Mouse (Mus musculus) MEL (cell line): ENCODE measurements at regions not wholly inside any gene's neighbourhood (a gene's known extent, or its start where the extent isn't known, plus 50 kb on each side); places are given as distances from the start of the nearest gene placed in this dataset.

Source experiments
- DNase-seq: peaks from one replicate; pipeline ENCODE4 v3.0.0; 2011; ENCODE audit warnings: low read depth, low spot score
- H3K27ac ChIP-seq: 2 replicates; pipeline ENCODE4 v1.5.1; 2012; ENCODE audit warnings: low read depth, mild to moderate bottlenecking, control low read depth, low read length, moderate library complexity; ENCODE audit not compliant: control insufficient read depth
- H3K27me3 ChIP-seq, 2 experiments: fragments of 150-350 bp in 1 of 2; sonication (generic) in 1 of 2; 2 replicates each; pipeline ENCODE4 v1.6.1; 2012; ENCODE audit warnings: low read length in 2 of 2, mild to moderate bottlenecking in 2 of 2, improper control_type of control experiment in 1 of 2, moderate library complexity in 1 of 2; ENCODE audit not compliant: insufficient read depth in 2 of 2, control insufficient read depth in 1 of 2
- H3K36me3 ChIP-seq, 2 experiments: 2 replicates each; pipeline ENCODE4 v1.6.1; 2012 to 2014; ENCODE audit warnings: low read length in 2 of 2, improper control_type of control experiment in 1 of 2, inconsistent platforms in 1 of 2, mild to moderate bottlenecking in 1 of 2; ENCODE audit not compliant: insufficient read depth in 2 of 2, control insufficient read depth in 1 of 2
- H3K4me1 ChIP-seq, 2 experiments: fragments of 150-350 bp in 1 of 2; sonication (generic) in 1 of 2; 2 replicates each; pipeline ENCODE4 v1.6.1; 2012; ENCODE audit warnings: low read length in 2 of 2, improper control_type of control experiment in 1 of 2, mild to moderate bottlenecking in 1 of 2; ENCODE audit not compliant: insufficient read depth in 2 of 2, control insufficient read depth in 1 of 2
- H3K4me3 ChIP-seq, 2 experiments: fragments of 150-350 bp in 1 of 2; sonication (generic) in 1 of 2; 2 replicates each; pipeline ENCODE4 v1.5.1; 2012; ENCODE audit warnings: low read depth in 2 of 2, low read length in 2 of 2, mild to moderate bottlenecking in 2 of 2, moderate library complexity in 2 of 2, control low read depth in 1 of 2, improper control_type of control experiment in 1 of 2; ENCODE audit not compliant: control insufficient read depth in 1 of 2, insufficient read depth in 1 of 2
- H3K79me2 ChIP-seq: 2 replicates; pipeline ENCODE4 v1.6.1; 2012; ENCODE audit warnings: mild to moderate bottlenecking, low read length, moderate library complexity; ENCODE audit not compliant: control insufficient read depth, poor library complexity, insufficient read depth
- H3K9ac ChIP-seq: 2 replicates; pipeline ENCODE4 v1.6.1; 2012; ENCODE audit warnings: low read depth, mild to moderate bottlenecking, control low read depth, low read length, moderate library complexity; ENCODE audit not compliant: control insufficient read depth, poor library complexity, severe bottlenecking
- H3K9me3 ChIP-seq: fragments of 150-350 bp; sonication (generic); replicated peaks from 2 replicates; pipeline ENCODE4 v1.6.1; 2012; ENCODE audit warnings: mild to moderate bottlenecking, low read length, improper control_type of control experiment, moderate library complexity; ENCODE audit not compliant: insufficient read depth
- BHLHE40 ChIP-seq: IDR thresholded peaks from 2 replicates; pipeline ENCODE4 v1.6.1; 2012; ENCODE audit warnings: low read depth, mild to moderate bottlenecking, inconsistent platforms, low read length, improper control_type of control experiment, borderline replicate concordance
- CHD2 ChIP-seq: IDR thresholded peaks from 2 replicates; pipeline ENCODE4 v1.6.1; 2011; ENCODE audit warnings: low read length, improper control_type of control experiment
- CTCF ChIP-seq, 3 experiments: IDR thresholded peaks in 2 of 3; conservative IDR thresholded peaks in 1 of 3; 2 replicates each; pipeline ENCODE4 v1.5.1; 2011 to 2012; ENCODE audit warnings: low read length in 3 of 3, low read depth in 2 of 3, mild to moderate bottlenecking in 2 of 3, improper control_type of control experiment in 1 of 3, inconsistent platforms in 1 of 3, mixed read lengths in 1 of 3, moderate library complexity in 1 of 3; ENCODE audit not compliant: control insufficient read depth in 1 of 3, insufficient read depth in 1 of 3, poor library complexity in 1 of 3, severe bottlenecking in 1 of 3
- EP300 ChIP-seq, 2 experiments: IDR thresholded peaks; 2 replicates each; pipeline ENCODE4 v1.6.1; 2011; ENCODE audit warnings: improper control_type of control experiment in 2 of 2, low read length in 2 of 2, low read depth in 1 of 2, mild to moderate bottlenecking in 1 of 2
- ETS1 ChIP-seq: IDR thresholded peaks from 2 replicates; pipeline ENCODE4 v1.6.1; 2012; ENCODE audit warnings: low read depth, mild to moderate bottlenecking, inconsistent platforms, low read length, improper control_type of control experiment, moderate library complexity
- GABPA ChIP-seq: IDR thresholded peaks from 2 replicates; pipeline ENCODE4 v1.6.1; 2012; ENCODE audit warnings: low read depth, mild to moderate bottlenecking, inconsistent platforms, low read length, improper control_type of control experiment, moderate library complexity
- GATA1 ChIP-seq: IDR thresholded peaks from 2 replicates; pipeline ENCODE4 v1.6.1; 2011; ENCODE audit warnings: low read depth, low read length, improper control_type of control experiment
- MAX ChIP-seq: IDR thresholded peaks from 2 replicates; pipeline ENCODE4 v1.6.1; 2011; ENCODE audit warnings: low read length, improper control_type of control experiment
- MAZ ChIP-seq: IDR thresholded peaks from 2 replicates; pipeline ENCODE4 v1.6.1; 2012; ENCODE audit warnings: low read depth, mild to moderate bottlenecking, inconsistent platforms, low read length, improper control_type of control experiment
- POLR2A ChIP-seq, 2 experiments: IDR thresholded peaks; 2 replicates each; pipeline ENCODE4 v1.6.1; 2011 to 2012; ENCODE audit warnings: low read length in 2 of 2, mild to moderate bottlenecking in 2 of 2, control low read depth in 1 of 2, improper control_type of control experiment in 1 of 2, low read depth in 1 of 2, moderate library complexity in 1 of 2; ENCODE audit not compliant: control insufficient read depth in 1 of 2, insufficient read depth in 1 of 2, poor library complexity in 1 of 2
- POLR2AphosphoS2 ChIP-seq: IDR thresholded peaks from 2 replicates; pipeline ENCODE4 v1.6.1; 2011; ENCODE audit warnings: low read length, improper control_type of control experiment
- POLR2AphosphoS5 ChIP-seq: IDR thresholded peaks from 2 replicates; pipeline ENCODE4 v1.6.1; 2012; ENCODE audit warnings: low read depth, borderline replicate concordance, mild to moderate bottlenecking, inconsistent platforms, low read length, moderate library complexity, mixed read lengths
- TBP ChIP-seq: IDR thresholded peaks from 2 replicates; pipeline ENCODE4 v1.8.0; 2011; ENCODE audit warnings: low read depth, low read length, improper control_type of control experiment
- USF1 ChIP-seq: IDR thresholded peaks from 2 replicates; pipeline ENCODE4 v1.6.1; 2014; ENCODE audit warnings: low read depth, mild to moderate bottlenecking, inconsistent platforms, low read length, improper control_type of control experiment, moderate library complexity
- USF2 ChIP-seq, 2 experiments: IDR thresholded peaks; 2 replicates each; pipeline ENCODE4 v1.6.1; 2011 to 2012; ENCODE audit warnings: improper control_type of control experiment in 2 of 2, low read length in 2 of 2, borderline replicate concordance in 1 of 2, inconsistent platforms in 1 of 2, low read depth in 1 of 2, mild to moderate bottlenecking in 1 of 2; ENCODE audit not compliant: insufficient read depth in 1 of 2
- ZKSCAN1 ChIP-seq: IDR thresholded peaks from 2 replicates; pipeline ENCODE4 v1.6.1; 2012; ENCODE audit warnings: low read depth, mild to moderate bottlenecking, inconsistent platforms, low read length, improper control_type of control experiment, moderate library complexity

DNA sequence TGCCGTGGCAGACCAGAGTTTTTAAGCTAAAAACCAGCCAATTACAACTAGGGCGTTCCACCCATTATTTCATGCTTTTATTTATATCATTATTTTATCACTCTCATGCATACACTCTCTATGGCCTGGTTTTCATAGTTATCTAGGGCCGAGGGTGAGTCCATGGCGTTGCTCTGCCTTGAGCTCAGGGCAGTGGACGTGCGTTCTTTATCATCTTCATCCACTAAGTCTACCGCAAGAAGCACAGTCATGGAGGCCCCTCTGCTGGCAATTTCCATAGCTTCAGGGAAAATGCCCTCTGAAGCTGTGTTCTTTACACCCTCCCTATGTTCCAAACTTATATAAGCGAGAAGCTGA, 67.0 kb upstream of the Vrk1 start (continued):
- no peak for TF ChIP-seq USF2 (IDR thresholded peaks at IDR 0.05; ENCODE audit: borderline replicate concordance in 1 of 2, insufficient read depth in 1 of 2, low read depth in 1 of 2, low read length in 2 of 2)

DNA sequence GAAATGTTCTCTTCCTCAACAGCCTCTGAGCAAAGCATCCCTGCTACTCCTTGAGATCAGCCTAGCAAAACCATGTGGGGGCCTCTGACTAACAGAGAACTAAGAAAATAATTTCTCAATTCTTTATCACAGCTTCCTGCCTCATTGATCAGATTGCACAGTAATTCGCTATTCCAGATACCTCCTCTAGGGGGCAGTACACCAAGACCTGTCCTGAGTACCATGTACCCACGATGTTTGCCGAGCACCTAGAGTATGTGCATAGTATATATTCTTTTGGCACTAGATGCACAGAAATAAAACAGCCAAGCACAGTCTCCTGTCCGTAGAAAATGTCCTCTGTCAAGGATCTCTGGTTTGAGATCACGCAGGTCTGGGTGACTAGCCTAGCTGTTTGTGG, 62.7 kb upstream of the Vrk1 start:
- peaks cover 0 to 9% of the 10 kb centered on the region in 2 experiments; a peak in 3 of 4 replicates for H3K4me1 ChIP-seq
- H3K27me3 ChIP-seq: no peaks in the 10 kb centered on the region
- no peaks in the 10 kb centered on the region for H3K36me3 ChIP-seq
- H3K9me3 ChIP-seq: no peaks in the 10 kb centered on the region
- no peak overlapping the region; the same call in 1 of the 2 replicates for H3K9ac ChIP-seq
- H3K4me3 ChIP-seq: no peak overlapping the region
- H3K27ac ChIP-seq: no peak overlapping the region
- DNase-seq: peak; percentile 47
- TF ChIP-seq GATA1 (peak; percentile 33; the same call in 1 of the 2 replicates), POLR2AphosphoS5 (no peak), CHD2 (no peak), BHLHE40 (no peak), CTCF (IDR thresholded peaks at IDR 0.05 in 2 of 3, conservative IDR thresholded peaks at IDR 0.05 in 1 of 3; ENCODE audit: control insufficient read depth in 1 of 3, insufficient read depth in 1 of 3, low read depth in 2 of 3, low read length in 3 of 3, poor library complexity in 1 of 3, severe bottlenecking in 1 of 3) (peak; percentile 34 to 55 (median 53); a peak in 5 of 6 replicates)
- H3K79me2 ChIP-seq: peaks cover 1% of the 10 kb centered on the region; the same call in 1 of the 2 replicates

DNA sequence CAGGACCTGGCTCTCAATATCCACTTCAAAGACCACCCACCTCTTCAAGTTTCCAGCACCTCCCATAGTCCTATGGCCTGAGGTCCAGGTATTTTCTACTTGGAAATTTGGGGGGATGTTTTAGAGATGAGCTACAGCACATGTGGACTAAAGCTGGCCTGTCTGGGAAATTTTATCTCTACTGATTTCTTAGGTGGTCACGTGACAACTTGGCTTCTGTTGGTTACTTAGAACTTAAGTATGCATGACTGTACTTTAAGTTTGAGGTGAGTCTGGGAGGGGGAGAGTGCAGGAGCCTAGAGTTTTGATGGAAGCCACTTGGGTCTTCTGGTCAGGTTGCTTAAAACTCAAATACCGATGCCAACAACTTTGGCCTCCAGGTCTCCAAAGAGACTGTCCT, 61.7 kb upstream of the Vrk1 start:
- no peak for DNase-seq
- TF ChIP-seq MAX: 0 out of 2 replicates have a peak, but pooled peaks have one; percentile 30
- no peak for TF ChIP-seq ETS1
- no peak for TF ChIP-seq TBP
- TF ChIP-seq ZKSCAN1: no peak
- TF ChIP-seq BHLHE40: peak; percentile 59; the same call in 1 of the 2 replicates
- no peak for TF ChIP-seq GABPA
- TF ChIP-seq EP300 (IDR thresholded peaks at IDR 0.05; ENCODE audit: low read depth in 1 of 2, low read length in 2 of 2): no peak
- TF ChIP-seq USF1: peak; percentile 86
- TF ChIP-seq POLR2A (IDR thresholded peaks at IDR 0.05; ENCODE audit: control insufficient read depth in 1 of 2, insufficient read depth in 1 of 2, low read depth in 1 of 2, low read length in 2 of 2, poor library complexity in 1 of 2): no peak
- TF ChIP-seq MAZ: no peak
- TF ChIP-seq POLR2AphosphoS2: no peak
- TF ChIP-seq GATA1: no peak
- peak in 1 of 2 experiments; percentile 38; a peak in 1 of 4 replicates for TF ChIP-seq USF2 (IDR thresholded peaks at IDR 0.05; ENCODE audit: borderline replicate concordance in 1 of 2, insufficient read depth in 1 of 2, low read depth in 1 of 2, low read length in 2 of 2)
- Histone ChIP-seq H3K36me3 (no peaks in the 10 kb centered on the region), H3K27me3 (no peaks in the 10 kb centered on the region), H3K9me3 (no peaks in the 10 kb centered on the region), H3K4me1 (peaks cover 0 to 7% of the 10 kb centered on the region in 2 experiments; a peak in 3 of 4 replicates), H3K27ac (no peak overlapping the region), H3K4me3 (no peak overlapping the region), H3K9ac (no peak overlapping the region), H3K79me2 (no peaks in the 10 kb centered on the region)
